Mouse (Mus musculus): ENCODE data around the gene Rgl2. TPM values are rescaled to one million over a fixed set of nuclear protein-coding genes. Genes with fewer than 3 reads are reported as not detected.

Gene Rgl2
- polyA plus RNA-seq, 1 experiment from 2014 or later = 47.2 TPM

DNA sequence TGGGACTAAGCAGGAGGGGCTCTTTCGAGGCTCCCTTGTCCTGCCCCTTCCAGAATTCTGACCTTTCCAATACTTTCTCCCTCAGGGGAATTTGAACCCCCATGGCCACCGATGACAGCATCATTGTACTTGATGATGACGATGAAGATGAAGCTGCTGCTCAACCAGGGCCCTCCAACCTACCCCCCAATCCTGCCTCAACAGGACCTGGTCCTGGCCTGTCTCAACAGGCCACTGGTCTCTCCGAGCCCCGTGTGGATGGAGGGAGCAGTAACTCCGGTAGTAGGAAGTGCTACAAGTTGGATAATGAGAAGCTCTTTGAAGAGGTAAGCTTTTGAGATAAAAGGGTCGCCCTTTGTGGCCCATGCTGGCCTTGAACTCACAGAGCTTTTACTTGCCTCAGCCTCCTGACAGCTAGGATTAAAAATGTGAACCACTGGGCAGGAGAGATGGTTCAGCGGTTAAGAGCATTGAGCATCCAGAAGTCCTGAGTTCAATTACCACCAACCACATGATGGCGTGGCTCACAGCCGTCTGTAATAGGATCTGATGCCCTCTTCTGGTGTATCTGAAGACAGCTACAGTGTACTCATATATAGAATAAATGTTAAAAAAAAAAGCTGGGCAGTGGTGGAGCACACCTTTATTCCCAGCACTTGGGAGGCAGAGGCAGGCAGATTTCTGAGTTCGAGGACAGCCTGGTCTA, 18.8 kb upstream of the Rgl2 start:
- Histone ChIP-seq H3K9ac (replicated peaks) (peak overlapping the region; percentile 87), H3K36me3 (peaks cover 39% of the 10 kb centered on the region), H3K27ac (replicated peaks) (no peak overlapping the region), H3K4me2 (replicated peaks) (peak overlapping the region; percentile 94), H3K4me1 (peaks cover 40% of the 10 kb centered on the region), H3K27me3 (no peaks in the 10 kb centered on the region), H3K4me3 (peak overlapping the region; percentile 80), H3K9me3 (no peaks in the 10 kb centered on the region)
- 52% methylated on average over 11 of the region's 11 CpGs for whole genome bisulfite sequencing
- no peak for ATAC-seq (replicated peaks)

DNA sequence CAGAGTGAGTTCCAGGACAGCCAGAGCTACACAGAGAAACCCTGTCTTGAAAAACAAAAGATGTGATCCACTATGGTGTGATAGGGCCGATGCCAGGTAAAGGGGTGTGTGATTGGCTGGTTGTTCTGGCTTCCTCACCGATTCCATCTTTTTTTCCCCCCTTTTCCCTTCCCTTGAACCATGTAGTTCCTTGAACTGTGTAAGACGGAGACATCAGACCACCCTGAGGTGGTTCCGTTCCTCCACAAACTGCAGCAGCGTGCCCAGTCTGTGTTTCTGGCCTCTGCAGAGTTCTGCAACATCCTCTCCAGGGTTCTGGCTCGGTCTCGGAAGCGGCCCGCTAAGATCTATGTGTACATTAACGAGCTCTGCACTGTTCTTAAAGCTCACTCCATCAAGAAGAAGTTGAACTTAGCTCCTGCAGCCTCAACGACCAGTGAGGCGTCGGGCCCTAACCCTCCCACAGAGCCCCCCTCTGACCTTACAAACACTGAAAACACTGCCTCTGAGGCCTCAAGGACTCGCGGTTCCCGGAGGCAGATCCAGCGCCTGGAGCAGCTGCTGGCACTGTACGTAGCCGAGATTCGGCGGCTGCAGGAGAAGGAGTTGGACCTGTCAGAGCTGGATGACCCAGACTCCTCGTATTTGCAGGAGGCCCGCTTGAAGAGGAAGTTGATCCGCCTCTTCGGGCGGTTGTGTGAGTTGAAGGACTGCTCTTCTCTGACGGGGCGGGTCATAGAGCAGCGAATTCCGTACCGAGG, 18.1 kb upstream of the Rgl2 start:
- WGBS = 90% methylated on average over 31 of the region's 31 CpGs
- ATAC-seq (replicated peaks) = no peak
- peaks cover 39% of the 10 kb centered on the region for H3K36me3 ChIP-seq
- no peak overlapping the region for H3K4me3 ChIP-seq
- no peaks in the 10 kb centered on the region for H3K27me3 ChIP-seq
- H3K4me2 ChIP-seq (replicated peaks) = no peak overlapping the region
- no peak overlapping the region for H3K9ac ChIP-seq (replicated peaks)
- H3K4me1 ChIP-seq = peaks cover 42% of the 10 kb centered on the region
- H3K9me3 ChIP-seq = no peaks in the 10 kb centered on the region
- no peak overlapping the region for H3K27ac ChIP-seq (replicated peaks)

DNA sequence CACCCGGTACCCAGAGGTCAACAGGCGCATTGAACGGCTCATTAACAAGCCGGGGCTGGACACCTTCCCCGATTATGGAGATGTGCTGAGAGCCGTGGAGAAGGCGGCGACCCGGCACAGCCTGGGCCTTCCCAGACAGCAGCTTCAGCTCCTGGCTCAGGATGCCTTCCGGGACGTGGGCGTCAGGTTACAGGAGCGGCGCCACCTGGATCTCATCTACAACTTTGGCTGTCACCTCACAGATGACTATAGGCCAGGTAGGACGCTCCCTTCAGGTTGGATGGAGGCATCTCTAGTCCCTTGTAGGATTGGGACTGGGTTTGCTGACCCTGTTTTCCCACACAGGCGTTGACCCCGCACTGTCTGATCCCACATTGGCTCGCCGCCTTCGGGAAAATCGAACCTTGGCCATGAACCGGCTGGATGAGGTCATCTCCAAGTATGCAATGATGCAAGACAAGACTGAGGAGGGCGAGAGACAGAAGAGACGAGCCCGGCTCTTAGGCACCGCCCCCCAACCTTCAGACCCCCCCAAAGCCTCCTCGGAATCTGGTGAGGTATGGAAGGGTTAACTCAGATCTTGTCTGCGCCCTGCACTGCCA, 17.4 kb upstream of the Rgl2 start:
- Histone ChIP-seq H3K4me1 (peaks cover 48% of the 10 kb centered on the region), H3K4me3 (no peak overlapping the region), H3K27me3 (no peaks in the 10 kb centered on the region), H3K36me3 (peaks cover 39% of the 10 kb centered on the region), H3K9ac (replicated peaks) (no peak overlapping the region), H3K9me3 (no peaks in the 10 kb centered on the region), H3K4me2 (replicated peaks) (no peak overlapping the region), H3K27ac (replicated peaks) (no peak overlapping the region)
- WGBS = 91% methylated on average over 28 of the region's 28 CpGs
- no peak for ATAC-seq (replicated peaks)

DNA sequence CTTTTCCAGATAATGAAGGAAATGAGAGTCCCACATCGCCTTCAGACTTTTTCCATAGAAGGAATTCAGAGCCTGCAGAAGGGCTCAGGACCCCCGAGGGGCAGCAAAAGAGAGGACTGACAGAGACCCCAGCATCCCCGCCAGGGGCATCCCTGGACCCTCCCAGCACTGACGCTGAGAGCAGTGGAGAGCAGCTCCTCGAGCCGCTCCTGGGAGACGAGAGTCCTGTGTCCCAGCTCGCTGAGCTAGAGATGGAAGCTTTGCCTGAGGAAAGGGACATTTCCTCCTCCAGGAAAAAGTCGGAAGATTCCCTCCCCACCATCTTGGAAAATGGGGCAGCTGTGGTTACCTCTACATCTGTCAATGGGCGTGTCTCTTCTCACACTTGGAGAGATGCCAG, 16.1 kb upstream of the Rgl2 start:
- peaks cover 39% of the 10 kb centered on the region for H3K36me3 ChIP-seq
- H3K4me1 ChIP-seq = peaks cover 47% of the 10 kb centered on the region

DNA sequence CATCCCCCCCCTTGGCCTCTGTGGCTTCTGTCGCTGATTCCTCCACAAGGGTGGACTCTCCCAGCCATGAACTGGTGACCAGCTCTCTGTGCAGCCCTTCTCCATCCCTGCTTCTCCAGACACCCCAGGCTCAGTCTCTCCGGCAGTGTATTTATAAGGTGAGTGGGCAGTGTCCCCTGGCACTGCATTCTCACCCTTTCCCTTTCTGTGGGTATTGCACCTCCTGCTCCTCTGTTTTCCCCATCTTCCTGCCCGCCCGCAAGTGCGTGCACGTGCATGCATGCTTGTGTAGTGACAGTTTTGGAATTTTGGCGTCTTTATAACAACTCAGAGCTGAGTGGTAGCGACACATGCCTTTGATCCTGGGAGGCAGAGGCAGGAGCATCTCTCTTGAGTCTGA, 15.4 kb upstream of the Rgl2 start:
- Histone ChIP-seq H3K9me3 (no peaks in the 10 kb centered on the region), H3K4me1 (peaks cover 46% of the 10 kb centered on the region), H3K27ac (replicated peaks) (no peak overlapping the region), H3K27me3 (no peaks in the 10 kb centered on the region), H3K9ac (replicated peaks) (no peak overlapping the region), H3K4me3 (no peak overlapping the region), H3K4me2 (replicated peaks) (no peak overlapping the region), H3K36me3 (peaks cover 39% of the 10 kb centered on the region)
- ATAC-seq (replicated peaks) = no peak
- WGBS = 97% methylated on average over 8 of the region's 8 CpGs

More for the DNA sequence above, 16.1 kb upstream of the Rgl2 start:
- no peak for ATAC-seq (replicated peaks)
- H3K27ac ChIP-seq (replicated peaks) = no peak overlapping the region
- no peaks in the 10 kb centered on the region for H3K9me3 ChIP-seq
- H3K4me3 ChIP-seq = no peak overlapping the region
- no peaks in the 10 kb centered on the region for H3K27me3 ChIP-seq
- no peak overlapping the region for H3K4me2 ChIP-seq (replicated peaks)
- WGBS = 89% methylated on average over 10 of the region's 10 CpGs
- H3K9ac ChIP-seq (replicated peaks) = no peak overlapping the region

DNA sequence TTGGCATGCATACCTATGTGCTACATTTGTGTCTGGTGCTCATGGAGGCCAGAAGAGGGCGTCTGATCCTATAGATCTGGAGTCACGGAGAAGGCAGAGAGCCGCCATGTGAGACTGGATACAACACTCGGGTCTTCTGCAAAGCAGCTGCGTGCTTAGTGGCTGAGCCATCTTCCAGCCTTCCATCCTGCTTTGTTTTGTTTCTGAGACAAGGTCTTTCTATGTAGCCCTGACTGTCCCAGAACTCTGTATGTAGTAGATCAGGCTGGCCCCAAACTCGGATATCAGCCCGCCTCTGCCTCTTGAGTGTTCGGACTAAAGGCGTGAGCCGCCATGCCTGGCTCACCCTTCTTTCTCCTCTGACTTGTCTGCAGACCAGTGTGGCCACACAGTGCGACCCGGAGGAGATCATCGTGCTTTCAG, 14.4 kb upstream of the Rgl2 start:
- peaks cover 39% of the 10 kb centered on the region for H3K36me3 ChIP-seq
- H3K27ac ChIP-seq (replicated peaks) = peak overlapping the region; percentile 86; the same call in 1 of the 2 replicates
- H3K4me2 ChIP-seq (replicated peaks) = peak overlapping the region; percentile 73
- H3K9me3 ChIP-seq = no peaks in the 10 kb centered on the region
- H3K9ac ChIP-seq (replicated peaks) = peak overlapping the region; percentile 51; the same call in 1 of the 2 replicates
- H3K4me3 ChIP-seq = peak overlapping the region; percentile 59
- WGBS = 68% methylated on average over 13 of the region's 13 CpGs
- no peaks in the 10 kb centered on the region for H3K27me3 ChIP-seq
- peaks cover 55% of the 10 kb centered on the region for H3K4me1 ChIP-seq
- ATAC-seq (replicated peaks) = no peak

DNA sequence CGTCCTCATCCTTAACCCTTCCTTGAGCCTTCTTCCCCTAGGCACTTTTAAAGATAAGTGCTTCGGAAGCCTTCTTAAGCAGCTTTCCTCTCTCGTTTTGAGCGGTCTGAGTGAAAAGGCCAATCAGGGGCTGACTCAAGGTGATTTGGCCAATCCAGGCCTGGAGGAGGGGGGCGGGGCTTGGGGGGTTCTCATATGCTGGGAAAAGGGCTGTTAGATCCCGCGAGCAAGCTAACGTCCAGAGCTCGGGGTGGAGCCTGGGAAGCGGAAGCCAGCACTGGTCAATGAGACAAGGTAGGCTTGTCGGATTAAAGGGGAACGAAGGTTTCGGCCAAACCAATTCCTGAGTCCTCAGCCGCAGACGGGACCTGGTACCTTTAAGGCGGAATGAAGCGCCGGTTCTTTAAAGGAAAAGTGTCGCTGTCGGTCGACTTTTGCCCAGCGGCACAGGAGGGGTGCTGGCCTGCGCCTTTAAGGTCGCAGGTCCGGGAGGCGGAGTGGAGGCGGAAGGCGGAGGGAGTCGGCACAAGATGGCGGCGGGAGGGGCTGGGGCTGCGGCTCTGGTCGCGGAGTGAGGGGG, 13.6 kb upstream of the Rgl2 start, which contains the start of the genes Tapbp and Zbtb22:
TSS of gene Tapbp (plus strand) at position 229 of the 580 bp plus-strand sequence.
TSS of gene Zbtb22 (plus strand) at position 234 of the 580 bp plus-strand sequence.
- Histone ChIP-seq H3K36me3 (peaks cover 39% of the 10 kb centered on the region), H3K27me3 (no peaks in the 10 kb centered on the region), H3K9ac (replicated peaks) (peak within 1 kb of the TSS; percentile 51), H3K27ac (replicated peaks) (peak within 1 kb of the TSS; percentile 86), H3K9me3 (no peaks in the 10 kb centered on the region), H3K4me3 (peak within 1 kb of the TSS; percentile 59), H3K4me1 (peaks cover 55% of the 10 kb centered on the region), H3K4me2 (replicated peaks) (peak within 1 kb of the TSS; percentile 73)
- whole genome bisulfite sequencing = under 1% methylated on average over 34 of the region's 34 CpGs
- ATAC-seq (replicated peaks) = peak; percentile 92

DNA sequence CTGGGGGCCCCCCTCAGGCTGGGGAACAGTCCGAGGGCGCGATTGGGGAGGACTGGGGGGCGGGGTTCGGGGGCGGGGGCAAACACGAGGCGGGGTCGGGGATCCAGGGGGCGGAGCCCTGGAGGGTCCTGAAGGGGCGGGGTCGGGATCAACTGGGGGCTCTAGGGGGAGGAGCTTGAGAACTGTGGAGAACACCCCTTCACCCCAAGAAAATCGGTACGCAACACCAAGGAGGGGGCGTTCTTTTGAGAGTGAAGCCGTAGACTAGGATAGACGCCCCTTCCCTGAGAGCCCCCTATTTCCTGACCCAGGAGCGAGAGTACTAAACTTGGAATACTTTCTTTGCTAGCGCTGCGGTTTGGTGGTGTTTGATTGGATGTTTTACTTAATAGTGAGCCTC, 13.0 kb upstream of the Rgl2 start:
- peak; percentile 36 for ATAC-seq (replicated peaks)
- Histone ChIP-seq H3K27ac (replicated peaks) (peak overlapping the region; percentile 86), H3K9me3 (no peaks in the 10 kb centered on the region), H3K36me3 (peaks cover 36% of the 10 kb centered on the region), H3K9ac (replicated peaks) (peak overlapping the region; percentile 51), H3K4me3 (peak overlapping the region; percentile 59), H3K4me2 (replicated peaks) (peak overlapping the region; percentile 73), H3K4me1 (peaks cover 50% of the 10 kb centered on the region), H3K27me3 (no peaks in the 10 kb centered on the region)
- WGBS = under 1% methylated on average over 19 of the region's 20 CpGs

DNA sequence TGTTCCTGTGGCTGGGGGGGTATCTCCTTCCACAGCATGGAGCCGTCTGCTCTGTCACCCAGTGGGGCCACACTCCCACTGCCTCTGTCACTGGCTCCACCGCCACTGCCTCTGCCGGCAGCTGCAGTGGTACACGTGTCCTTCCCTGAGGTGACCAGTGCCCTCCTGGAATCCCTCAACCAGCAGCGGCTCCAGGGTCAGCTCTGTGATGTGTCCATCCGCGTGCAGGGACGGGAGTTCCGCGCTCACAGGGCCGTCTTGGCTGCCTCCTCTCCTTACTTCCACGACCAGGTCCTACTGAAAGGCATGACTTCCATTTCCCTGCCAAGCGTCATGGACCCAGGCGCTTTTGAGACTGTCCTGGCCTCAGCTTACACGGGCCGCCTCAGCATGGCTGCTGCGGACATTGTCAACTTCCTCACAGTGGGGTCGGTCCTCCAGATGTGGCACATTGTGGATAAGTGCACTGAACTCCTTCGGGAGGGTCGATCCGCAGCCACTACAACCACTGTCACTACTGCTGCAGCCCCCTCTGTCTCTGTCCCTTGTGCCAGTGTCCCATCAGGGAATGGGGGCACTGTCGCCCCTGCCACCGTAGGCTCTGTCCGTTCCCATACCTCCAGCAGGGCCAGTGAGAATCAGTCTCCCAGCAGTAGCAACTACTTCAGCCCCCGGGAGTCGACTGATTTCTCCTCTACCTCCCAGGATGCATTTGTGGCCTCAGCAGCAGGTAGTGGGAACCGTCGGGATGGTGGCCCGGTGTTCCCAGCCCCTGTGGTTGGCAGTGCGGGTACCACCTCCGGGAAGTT, 12.3 kb upstream of the Rgl2 start:
- no peaks in the 10 kb centered on the region for H3K9me3 ChIP-seq
- peak overlapping the region; percentile 51 for H3K9ac ChIP-seq (replicated peaks)
- peaks cover 47% of the 10 kb centered on the region for H3K4me1 ChIP-seq
- no peak overlapping the region for H3K27ac ChIP-seq (replicated peaks)
- peak overlapping the region; percentile 59 for H3K4me3 ChIP-seq
- 74% methylated on average over 31 of the region's 31 CpGs for WGBS
- H3K4me2 ChIP-seq (replicated peaks) = peak overlapping the region; percentile 73
- no peaks in the 10 kb centered on the region for H3K27me3 ChIP-seq
- H3K36me3 ChIP-seq = peaks cover 28% of the 10 kb centered on the region
- no peak for ATAC-seq (replicated peaks)

DNA sequence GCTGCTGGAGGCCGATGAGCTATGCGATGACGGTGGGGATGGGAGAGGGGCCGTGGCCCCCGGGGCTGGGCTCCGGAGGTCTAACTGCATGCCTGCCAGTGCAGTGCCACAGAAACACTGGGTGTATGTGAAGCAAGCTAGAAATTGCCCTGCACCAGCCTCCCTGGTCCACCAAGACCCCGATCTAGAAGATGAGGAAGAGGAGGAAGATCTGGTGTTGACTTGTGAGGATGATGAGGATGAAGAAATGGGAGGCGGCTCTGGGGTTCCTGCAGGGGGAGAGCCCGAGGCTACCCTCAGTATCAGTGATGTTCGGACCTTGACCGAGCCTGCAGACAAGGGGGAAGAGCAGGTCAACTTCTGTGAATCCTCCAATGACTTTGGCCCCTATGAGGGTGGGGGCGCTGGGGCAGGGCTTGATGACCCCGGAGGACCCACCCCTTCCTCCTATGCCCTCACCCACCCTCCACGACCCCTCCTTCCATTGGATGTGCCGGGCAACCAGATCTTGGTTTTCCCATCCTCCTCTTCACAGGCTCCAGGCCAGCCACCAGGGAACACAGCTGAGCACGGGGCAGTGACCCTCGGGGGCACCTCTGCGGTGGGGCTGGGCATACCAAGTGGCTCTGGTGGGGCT, 11.6 kb upstream of the Rgl2 start:
- H3K36me3 ChIP-seq = peaks cover 22% of the 10 kb centered on the region
- H3K4me1 ChIP-seq = peaks cover 44% of the 10 kb centered on the region
- no peak for ATAC-seq (replicated peaks)
- H3K4me3 ChIP-seq = 0 out of 2 replicates have a peak overlapping the region, but pooled peaks have one; percentile 1
- no peaks in the 10 kb centered on the region for H3K27me3 ChIP-seq
- 86% methylated on average over 18 of the region's 18 CpGs for WGBS
- no peak overlapping the region for H3K9ac ChIP-seq (replicated peaks)
- H3K27ac ChIP-seq (replicated peaks) = no peak overlapping the region
- H3K9me3 ChIP-seq = no peaks in the 10 kb centered on the region
- H3K4me2 ChIP-seq (replicated peaks) = no peak overlapping the region

All from forebrain, embryonic 15.5 days (tissue).